Mouse (Mus musculus): ENCODE results near the gene Epha2.

Epha2 gene

GRCm38 (mm10) chr4:141302428-141303401 is 1.7 kb downstream of the Epha2 start:
- H3K36me3 ChIP-seq (ENCODE audit: insufficient read depth, low read length) = peaks cover 52% of the 10 kb centered on the region
- TF ChIP-seq NANOG (IDR thresholded peaks at IDR 0.05; ENCODE audit: borderline replicate concordance, low read length) = no peak
- TF ChIP-seq POU5F1 (IDR thresholded peaks at IDR 0.05; ENCODE audit: borderline replicate concordance, low read length) = no peak
- no peak for TF ChIP-seq CTCF (conservative IDR thresholded peaks at IDR 0.05; ENCODE audit: low read length)
- no peaks in the 10 kb centered on the region for H3K27me3 ChIP-seq (ENCODE audit: insufficient read depth, low read length)
- no peaks in the 10 kb centered on the region for H3K9me3 ChIP-seq (ENCODE audit: low read length)
- peak overlapping the region; percentile 99 for H3K4me3 ChIP-seq (replicated peaks; ENCODE audit: low read length)
- peaks cover 85% of the 10 kb centered on the region for H3K4me1 ChIP-seq (replicated peaks; ENCODE audit: low read depth, low read length)

DNA sequence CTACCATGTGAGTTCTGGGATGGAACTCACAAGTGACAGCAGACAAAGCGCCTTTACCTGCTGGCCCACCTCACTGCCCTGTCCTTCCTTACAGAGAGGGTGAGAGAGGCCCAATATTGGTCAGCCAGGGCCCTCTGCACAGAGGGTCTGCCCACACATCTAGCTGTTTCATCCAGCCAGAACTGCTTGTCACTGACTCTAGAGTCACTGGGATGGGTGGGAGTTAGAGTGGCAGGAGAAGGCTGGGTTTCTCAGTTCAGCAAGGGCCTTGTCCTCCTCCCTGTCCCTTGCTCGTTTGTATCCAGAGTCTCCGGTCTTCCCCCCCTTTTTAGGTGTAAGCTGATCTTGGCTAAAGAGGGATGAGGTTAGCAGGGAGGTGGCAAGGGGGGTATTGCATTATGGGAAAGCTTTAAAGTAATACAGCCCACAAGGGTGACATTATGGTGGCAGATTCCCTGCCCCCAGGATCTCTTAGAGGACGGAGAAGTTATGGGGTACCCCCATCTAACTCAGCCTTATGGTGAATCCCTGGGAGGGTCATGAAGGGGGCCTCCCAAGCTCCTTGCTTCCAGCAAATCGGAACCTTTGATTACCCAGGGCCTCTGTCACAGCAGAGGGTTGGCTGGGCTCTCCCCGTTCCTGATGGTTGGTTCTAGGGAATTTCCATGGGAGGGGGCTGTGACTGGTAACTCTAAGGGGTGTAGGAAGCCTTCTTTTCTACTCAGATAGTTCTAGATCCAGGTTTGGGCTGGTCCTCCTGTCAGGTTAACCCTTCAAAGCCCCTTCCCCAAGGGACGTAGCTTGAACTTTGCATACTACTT is 2.6 kb downstream of the Epha2 start:
- no peaks in the 10 kb centered on the region for H3K9me3 ChIP-seq (ENCODE audit: low read length)
- H3K36me3 ChIP-seq (ENCODE audit: insufficient read depth, low read length) = peaks cover 55% of the 10 kb centered on the region
- no peak for TF ChIP-seq CTCF (conservative IDR thresholded peaks at IDR 0.05; ENCODE audit: low read length)
- TF ChIP-seq NANOG (IDR thresholded peaks at IDR 0.05; ENCODE audit: borderline replicate concordance, low read length) = no peak
- no peak for TF ChIP-seq POU5F1 (IDR thresholded peaks at IDR 0.05; ENCODE audit: borderline replicate concordance, low read length)
- H3K4me1 ChIP-seq (replicated peaks; ENCODE audit: low read depth, low read length) = peaks cover 88% of the 10 kb centered on the region
- H3K4me3 ChIP-seq (replicated peaks; ENCODE audit: low read length) = peak overlapping the region; percentile 99
- no peaks in the 10 kb centered on the region for H3K27me3 ChIP-seq (ENCODE audit: insufficient read depth, low read length)

DNA sequence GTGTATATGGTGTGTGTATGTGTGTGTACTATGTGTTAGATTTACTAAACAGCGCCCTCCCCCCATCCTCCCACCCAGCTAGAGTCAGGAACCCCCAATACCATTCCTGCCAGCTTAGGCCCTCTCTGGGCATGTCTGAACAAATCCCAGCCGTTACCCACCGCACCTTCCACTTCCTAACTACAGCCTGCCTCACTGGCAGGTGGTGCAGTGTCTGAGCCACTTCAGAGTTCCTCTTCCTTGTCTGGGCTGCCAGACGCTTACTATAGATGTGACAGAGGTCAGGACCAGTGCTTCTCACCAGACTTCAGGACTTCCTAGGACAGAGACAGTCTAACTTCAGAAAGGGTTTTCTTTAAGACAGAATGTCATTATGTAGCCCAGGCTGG is 3.2 kb downstream of the Epha2 start:
- peaks cover 61% of the 10 kb centered on the region for H3K36me3 ChIP-seq (ENCODE audit: insufficient read depth, low read length)
- no peaks in the 10 kb centered on the region for H3K27me3 ChIP-seq (ENCODE audit: insufficient read depth, low read length)
- TF ChIP-seq POU5F1 (IDR thresholded peaks at IDR 0.05; ENCODE audit: borderline replicate concordance, low read length) (no peak), CTCF (conservative IDR thresholded peaks at IDR 0.05; ENCODE audit: low read length) (no peak), NANOG (IDR thresholded peaks at IDR 0.05; ENCODE audit: borderline replicate concordance, low read length) (no peak)
- H3K4me3 ChIP-seq (replicated peaks; ENCODE audit: low read length) = peak overlapping the region; percentile 99
- H3K4me1 ChIP-seq (replicated peaks; ENCODE audit: low read depth, low read length) = peaks cover 88% of the 10 kb centered on the region
- no peaks in the 10 kb centered on the region for H3K9me3 ChIP-seq (ENCODE audit: low read length)

GRCm38 (mm10) chr4:141306057-141306456 is 5.0 kb downstream of the Epha2 start:
- TF ChIP-seq POU5F1 (IDR thresholded peaks at IDR 0.05; ENCODE audit: borderline replicate concordance, low read length) = no peak
- no peak for TF ChIP-seq NANOG (IDR thresholded peaks at IDR 0.05; ENCODE audit: borderline replicate concordance, low read length)
- TF ChIP-seq CTCF (conservative IDR thresholded peaks at IDR 0.05; ENCODE audit: low read length) = no peak
- Histone ChIP-seq H3K4me3 (replicated peaks; ENCODE audit: low read length) (peak overlapping the region; percentile 99), H3K9me3 (ENCODE audit: low read length) (no peaks in the 10 kb centered on the region), H3K4me1 (replicated peaks; ENCODE audit: low read depth, low read length) (peaks cover 89% of the 10 kb centered on the region), H3K27me3 (ENCODE audit: insufficient read depth, low read length) (no peaks in the 10 kb centered on the region), H3K36me3 (ENCODE audit: insufficient read depth, low read length) (peaks cover 77% of the 10 kb centered on the region)

DNA sequence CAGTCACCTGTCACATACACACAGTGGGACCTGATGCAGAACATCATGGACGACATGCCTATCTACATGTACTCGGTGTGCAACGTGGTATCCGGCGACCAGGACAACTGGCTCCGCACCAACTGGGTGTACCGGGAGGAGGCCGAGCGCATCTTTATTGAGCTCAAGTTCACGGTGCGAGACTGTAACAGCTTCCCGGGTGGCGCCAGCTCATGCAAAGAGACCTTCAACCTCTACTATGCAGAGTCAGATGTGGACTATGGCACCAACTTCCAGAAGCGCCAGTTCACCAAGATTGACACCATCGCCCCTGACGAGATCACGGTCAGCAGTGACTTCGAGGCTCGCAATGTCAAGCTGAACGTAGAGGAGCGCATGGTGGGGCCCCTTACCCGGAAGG is 7.3 kb downstream of the Epha2 start:
- no peaks in the 10 kb centered on the region for H3K9me3 ChIP-seq (ENCODE audit: low read length)
- peaks cover 99% of the 10 kb centered on the region for H3K4me1 ChIP-seq (replicated peaks; ENCODE audit: low read depth, low read length)
- H3K36me3 ChIP-seq (ENCODE audit: insufficient read depth, low read length) = peaks cover 94% of the 10 kb centered on the region
- no peaks in the 10 kb centered on the region for H3K27me3 ChIP-seq (ENCODE audit: insufficient read depth, low read length)
- TF ChIP-seq CTCF (conservative IDR thresholded peaks at IDR 0.05; ENCODE audit: low read length) (no peak), NANOG (IDR thresholded peaks at IDR 0.05; ENCODE audit: borderline replicate concordance, low read length) (no peak), POU5F1 (IDR thresholded peaks at IDR 0.05; ENCODE audit: borderline replicate concordance, low read length) (no peak)
- H3K4me3 ChIP-seq (replicated peaks; ENCODE audit: low read length) = peak overlapping the region; percentile 60

DNA sequence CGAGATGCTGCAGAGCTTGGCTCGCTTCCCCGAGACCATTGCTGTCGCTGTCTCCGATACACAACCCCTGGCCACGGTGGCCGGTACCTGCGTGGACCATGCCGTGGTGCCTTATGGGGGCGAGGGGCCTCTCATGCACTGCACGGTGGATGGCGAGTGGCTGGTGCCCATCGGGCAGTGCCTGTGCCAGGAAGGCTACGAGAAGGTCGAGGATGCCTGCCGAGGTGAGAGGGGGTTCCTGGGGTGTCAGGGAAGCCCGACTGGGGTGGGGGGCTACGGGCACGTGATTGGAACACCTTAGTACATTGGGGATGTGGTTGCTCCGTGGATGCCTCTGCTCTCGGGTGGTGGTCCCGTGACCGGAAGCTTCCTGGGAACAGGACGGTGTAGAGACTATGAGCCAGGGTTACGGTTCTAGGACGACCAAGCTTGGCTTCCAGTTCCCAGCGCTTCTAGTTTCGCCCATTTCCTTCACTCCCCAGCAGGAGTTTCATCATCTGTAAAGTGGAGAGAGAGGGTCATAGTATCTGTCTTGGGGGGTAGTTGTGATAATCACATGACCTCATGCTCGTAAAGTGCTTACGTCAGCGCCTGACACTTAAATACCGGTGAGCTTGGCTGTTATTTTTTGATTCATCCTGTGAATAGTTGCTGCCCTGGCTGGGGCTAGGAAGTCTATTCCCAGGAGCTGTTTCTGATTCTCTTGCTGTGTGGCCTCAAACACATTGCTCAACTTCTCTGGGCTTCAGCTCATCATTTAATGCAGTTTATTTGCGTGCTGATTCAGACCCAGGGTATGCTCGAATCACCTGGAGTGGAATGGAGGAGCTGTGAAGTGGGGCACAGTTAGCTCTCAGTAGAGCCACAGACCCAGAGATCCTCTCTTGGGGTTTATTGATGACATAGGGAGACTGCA is 8.1 kb downstream of the Epha2 start:
- peaks cover 99% of the 10 kb centered on the region for H3K4me1 ChIP-seq (replicated peaks; ENCODE audit: low read depth, low read length)
- H3K27me3 ChIP-seq (ENCODE audit: insufficient read depth, low read length) = no peaks in the 10 kb centered on the region
- H3K36me3 ChIP-seq (ENCODE audit: insufficient read depth, low read length) = peaks cover 98% of the 10 kb centered on the region
- H3K9me3 ChIP-seq (ENCODE audit: low read length) = no peaks in the 10 kb centered on the region
- H3K4me3 ChIP-seq (replicated peaks; ENCODE audit: low read length) = peak overlapping the region; percentile 60
- no peak for TF ChIP-seq CTCF (conservative IDR thresholded peaks at IDR 0.05; ENCODE audit: low read length)
- no peak for TF ChIP-seq POU5F1 (IDR thresholded peaks at IDR 0.05; ENCODE audit: borderline replicate concordance, low read length)
- no peak for TF ChIP-seq NANOG (IDR thresholded peaks at IDR 0.05; ENCODE audit: borderline replicate concordance, low read length)

- peaks cover 98% of the 10 kb centered on the region for H3K36me3 ChIP-seq (ENCODE audit: insufficient read depth, low read length)
- TF ChIP-seq POU5F1 (IDR thresholded peaks at IDR 0.05; ENCODE audit: borderline replicate concordance, low read length) (no peak), NANOG (IDR thresholded peaks at IDR 0.05; ENCODE audit: borderline replicate concordance, low read length) (no peak), CTCF (conservative IDR thresholded peaks at IDR 0.05; ENCODE audit: low read length) (no peak)
- peaks cover 99% of the 10 kb centered on the region for H3K4me1 ChIP-seq (replicated peaks; ENCODE audit: low read depth, low read length)
- peak overlapping the region; percentile 46 for H3K4me3 ChIP-seq (replicated peaks; ENCODE audit: low read length)
- H3K9me3 ChIP-seq (ENCODE audit: low read length) = no peaks in the 10 kb centered on the region
- no peaks in the 10 kb centered on the region for H3K27me3 ChIP-seq (ENCODE audit: insufficient read depth, low read length)
Observed at GRCm38 (mm10) chr4:141309773-141310145, 8.7 kb downstream of the Epha2 start.
